Mouse (Mus musculus) inflammation-experienced regulatory T-cells, adult 16 weeks (primary cell): ENCODE data around the gene Rdh5. TPM values are rescaled to one million over a fixed set of nuclear protein-coding genes. Genes with fewer than 3 reads are reported as not detected.

Experiments used
- polyA plus RNA-seq: library from polyadenylated mRNA; unstranded; fragments of 100-300 nt; shearing (Covaris generic); gene quantifications from one replicate; pipeline ENCODE4 v1.2.1, GENCODE M21; 2017

Gene Rdh5
- polyA plus RNA-seq, result 21.9 TPM

DNA sequence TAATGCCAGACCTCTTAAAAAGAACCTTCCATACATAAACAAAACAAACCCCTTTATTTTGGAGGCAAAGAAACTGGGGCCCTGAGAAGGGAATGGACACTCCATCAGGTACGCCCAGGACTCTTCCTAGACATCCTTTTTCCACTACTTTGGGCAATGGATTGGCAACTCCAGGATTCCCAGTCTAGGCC, at the start of gene Rdh5:
Gene Rdh5, minus strand, starts transcription at position 67 of the 191 bp plus-strand sequence.

DNA sequence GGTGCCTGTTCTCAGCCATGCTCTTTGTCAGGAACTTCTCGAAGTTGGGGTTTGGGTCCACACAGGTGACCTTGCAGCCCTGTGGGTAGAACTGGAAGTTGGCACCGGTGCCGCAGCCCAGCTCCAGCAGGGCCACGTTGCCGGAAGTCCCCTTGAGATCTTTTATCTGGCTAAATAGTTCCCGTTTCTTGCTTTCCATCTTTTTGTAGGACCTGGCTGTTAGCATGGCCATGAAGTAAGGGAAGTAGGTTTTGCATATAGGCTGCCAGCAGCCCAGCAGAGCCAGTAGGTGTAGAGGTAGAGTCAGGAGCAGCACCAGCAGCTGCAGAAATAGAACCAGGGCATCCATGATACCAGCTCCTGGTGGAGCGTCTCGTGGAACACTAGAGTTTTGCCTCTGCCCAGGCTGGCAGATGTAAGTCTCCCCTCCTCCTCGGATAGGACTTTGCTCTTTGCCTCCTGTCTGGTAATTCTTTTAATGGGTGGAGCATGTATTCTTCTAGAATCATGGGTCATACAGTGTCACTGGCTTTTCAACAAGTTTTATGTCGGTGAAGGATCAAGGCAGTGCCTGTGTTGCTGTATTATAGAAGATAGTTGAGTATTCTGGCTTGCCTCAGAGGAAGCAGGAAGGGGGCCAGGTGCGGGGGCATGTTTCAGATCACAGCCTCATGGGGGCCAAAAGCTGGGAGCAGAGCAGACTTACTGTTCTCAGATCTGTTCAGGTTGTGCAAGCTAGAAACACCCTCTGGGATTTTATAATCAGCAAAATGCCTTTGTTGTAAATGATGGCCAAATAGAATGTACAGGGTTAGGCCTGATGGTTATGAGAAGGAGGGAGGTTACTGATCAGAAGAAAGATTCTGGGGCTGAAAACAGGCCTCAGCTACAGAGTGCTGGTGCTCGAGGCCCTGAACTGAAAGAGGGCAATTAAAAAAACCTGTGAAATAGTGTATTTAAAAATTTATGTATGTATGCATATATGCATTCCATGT, 38.2 kb upstream of the Rdh5 start, which contains the start of gene Mettl7b:
Gene Mettl7b, minus strand, starts transcription at position 399 of the 995 bp plus-strand sequence.

GRCm38 (mm10) chr10:128933574-128933973, 10.9 kb upstream of the Rdh5 start, which contains the start of gene Itga7:
Gene Itga7, plus strand, starts transcription at chr10:128933818.

GRCm38 (mm10) chr10:128923935-128924334, 1.2 kb upstream of the Rdh5 start, which contains the start of gene Bloc1s1:
Gene Bloc1s1, minus strand, starts transcription at chr10:128924035.

GRCm38 (mm10) chr10:128900698-128901097, 22.0 kb downstream of the Rdh5 start, which contains the start of gene Cd63:
Gene Cd63, plus strand, starts transcription at chr10:128900989.

GRCm38 (mm10) chr10:128891296-128892094, 31.2 kb downstream of the Rdh5 start, which contains the start of gene Gdf11:
Gene Gdf11, minus strand, starts transcription at chr10:128891718.

Other genes starting within 250 kb of the Rdh5 start
- gene Suox, start 248.8 kb downstream of the Rdh5 start, polyA plus RNA-seq, result 61.8 TPM
- gene Rab5b, start 226.6 kb downstream of the Rdh5 start, polyA plus RNA-seq, result 56.8 TPM
- gene Pmel, start 218.7 kb downstream of the Rdh5 start, polyA plus RNA-seq, result 4.6 TPM
- gene Cdk2, start 217.9 kb downstream of the Rdh5 start, polyA plus RNA-seq, result 47.2 TPM
- gene Dgka, start 178.0 kb downstream of the Rdh5 start, polyA plus RNA-seq, result 706 TPM
- gene Pym1, start 175.0 kb downstream of the Rdh5 start, polyA plus RNA-seq, result 31.6 TPM
- not detected for gene Mmp19, start 132.0 kb downstream of the Rdh5 start, polyA plus RNA-seq
- gene Dnajc14, start 118.8 kb downstream of the Rdh5 start, polyA plus RNA-seq, result 136 TPM
- gene Tmem198b, start 118.5 kb downstream of the Rdh5 start, polyA plus RNA-seq, result 6.1 TPM
- gene Sarnp, start 105.6 kb downstream of the Rdh5 start, polyA plus RNA-seq, result 149 TPM
- gene Ormdl2, start 101.2 kb downstream of the Rdh5 start, polyA plus RNA-seq, result 89.2 TPM
- 1.2 TPM for gene Gdf11, start 31.2 kb downstream of the Rdh5 start, polyA plus RNA-seq
- gene Cd63, start 21.9 kb downstream of the Rdh5 start, polyA plus RNA-seq, result 1.2 TPM
- 196 TPM for gene Bloc1s1, start 1.1 kb upstream of the Rdh5 start, polyA plus RNA-seq
- 9.1 TPM for gene Itga7, start 10.9 kb upstream of the Rdh5 start, polyA plus RNA-seq
- not detected for gene Mettl7b, start 38.1 kb upstream of the Rdh5 start, polyA plus RNA-seq
- not detected for gene Olfr9, start 66.5 kb upstream of the Rdh5 start, polyA plus RNA-seq
- not detected for gene Olfr763, start 87.9 kb upstream of the Rdh5 start, polyA plus RNA-seq
- not detected for gene Olfr764-ps1, start 117.0 kb upstream of the Rdh5 start, polyA plus RNA-seq
- not detected for gene Olfr765, start 127.1 kb upstream of the Rdh5 start, polyA plus RNA-seq
- not detected for gene Olfr766-ps1, start 146.1 kb upstream of the Rdh5 start, polyA plus RNA-seq
- gene Olfr767, start 160.0 kb upstream of the Rdh5 start, polyA plus RNA-seq, result not detected
- not detected for gene Olfr768, start 176.5 kb upstream of the Rdh5 start, polyA plus RNA-seq
- not detected for gene Olfr769, start 195.0 kb upstream of the Rdh5 start, polyA plus RNA-seq
- not detected for gene Olfr770, start 216.1 kb upstream of the Rdh5 start, polyA plus RNA-seq
- gene Olfr771, start 241.9 kb upstream of the Rdh5 start, polyA plus RNA-seq, result not detected